Mouse (Mus musculus): ENCODE results near the gene Gkap1. TPM values are rescaled to one million over a fixed set of nuclear protein-coding genes. Genes with fewer than 3 reads are reported as not detected.

The Gkap1 gene
- total RNA-seq, 2 experiments from 2014 or later = 22.1 to 24.6 TPM

DNA sequence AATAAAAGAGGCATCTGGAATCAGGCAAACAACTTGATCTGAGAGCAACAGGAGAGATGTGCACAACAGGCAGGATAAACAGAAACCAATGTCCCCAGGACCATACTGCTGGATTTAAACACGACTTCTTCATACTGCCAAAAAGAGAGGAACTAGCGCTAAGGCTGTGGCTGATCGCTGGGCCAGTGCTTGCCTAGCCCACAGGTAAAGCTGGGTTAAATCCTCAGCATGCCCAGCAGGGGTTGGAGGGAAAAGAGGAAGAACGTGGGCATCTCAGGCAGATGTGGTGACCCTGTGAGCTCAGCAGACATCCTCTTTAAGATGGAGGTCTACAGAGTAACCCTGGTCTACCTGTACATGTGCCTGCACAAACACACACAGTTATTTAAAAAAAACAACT is 70.5 kb downstream of the Gkap1 start:
- DNase-seq (ENCODE audit: low spot score in 2 of 2) = no peak

DNA sequence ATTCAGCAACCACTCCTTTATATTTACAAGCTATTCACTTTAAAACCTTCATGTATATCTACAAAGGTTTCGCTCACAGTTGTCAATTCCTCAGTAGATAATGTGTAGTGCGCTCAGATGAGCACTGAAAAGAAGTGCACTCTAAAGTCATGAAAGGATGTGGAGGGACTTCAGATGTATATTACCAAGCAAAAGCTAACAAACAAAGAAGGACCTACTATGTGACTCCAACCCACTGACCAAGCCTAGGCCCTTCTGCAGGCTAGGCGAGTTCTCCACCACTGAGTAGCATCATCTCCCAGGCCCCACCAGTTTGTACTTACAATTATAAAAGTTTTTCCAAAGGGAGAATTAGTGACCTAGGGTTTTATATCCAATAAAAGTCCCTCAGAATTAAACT is 71.3 kb downstream of the Gkap1 start:
- DNase-seq (ENCODE audit: low spot score in 2 of 2) = no peak

DNA sequence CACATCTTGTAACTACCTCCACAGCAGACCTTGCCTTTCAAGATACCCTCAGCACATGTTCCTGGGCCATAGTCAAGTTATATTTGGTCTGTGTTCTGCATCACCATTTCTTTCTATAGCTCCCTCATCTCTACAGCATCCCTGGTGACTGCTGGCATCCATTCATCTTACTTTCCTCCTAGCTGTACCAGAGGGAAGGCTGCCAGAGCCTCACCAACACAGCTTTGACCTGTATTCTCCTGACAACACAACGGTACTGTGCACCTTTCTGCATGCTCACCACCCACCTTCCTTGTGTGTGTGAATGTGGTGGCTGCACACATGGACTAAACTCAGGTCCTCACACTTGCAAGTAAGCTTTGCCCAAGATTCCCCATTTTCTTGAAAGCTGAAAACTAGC is 72.6 kb downstream of the Gkap1 start:
- DNase-seq (ENCODE audit: low spot score in 2 of 2) = no peak

DNA sequence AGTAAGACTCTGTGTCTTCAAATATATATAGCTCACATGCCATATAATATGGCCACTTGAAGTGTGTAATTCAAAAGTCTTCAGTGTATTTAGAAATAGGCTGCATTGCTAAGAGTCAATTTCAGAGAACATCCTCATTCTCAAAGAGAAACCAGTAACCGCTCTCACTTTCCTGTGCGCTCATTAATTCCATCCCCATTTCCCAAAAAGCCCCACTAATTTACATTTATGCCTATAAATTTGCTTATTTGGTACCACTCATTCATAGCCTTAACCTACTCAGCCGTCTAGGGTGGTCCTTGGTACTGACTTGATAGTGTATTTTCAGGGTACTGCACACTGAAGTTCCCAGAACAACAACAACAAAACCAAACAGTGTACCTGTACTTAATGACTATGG is 73.6 kb downstream of the Gkap1 start:
- no peak for DNase-seq (ENCODE audit: low spot score in 2 of 2)

DNA sequence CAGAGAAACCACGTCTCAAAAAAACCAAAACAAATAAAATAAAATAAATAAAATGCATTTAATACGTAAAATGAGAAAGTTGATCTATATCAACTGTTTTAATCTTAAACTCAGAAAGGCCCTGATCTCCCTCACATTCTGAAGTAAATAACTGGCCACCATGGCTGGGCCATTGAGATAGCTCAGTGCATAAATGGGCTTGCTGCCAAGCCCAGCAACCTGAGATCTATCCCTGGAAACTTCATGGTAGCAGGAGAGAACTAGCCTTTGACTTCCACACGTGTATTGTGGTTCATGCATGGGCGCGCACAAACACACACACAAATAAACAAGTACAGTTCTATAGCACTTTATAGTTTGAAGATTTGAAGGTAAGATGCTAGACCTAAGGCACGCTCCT is 74.2 kb downstream of the Gkap1 start:
- DNase-seq (ENCODE audit: low spot score in 2 of 2) = no peak

DNA sequence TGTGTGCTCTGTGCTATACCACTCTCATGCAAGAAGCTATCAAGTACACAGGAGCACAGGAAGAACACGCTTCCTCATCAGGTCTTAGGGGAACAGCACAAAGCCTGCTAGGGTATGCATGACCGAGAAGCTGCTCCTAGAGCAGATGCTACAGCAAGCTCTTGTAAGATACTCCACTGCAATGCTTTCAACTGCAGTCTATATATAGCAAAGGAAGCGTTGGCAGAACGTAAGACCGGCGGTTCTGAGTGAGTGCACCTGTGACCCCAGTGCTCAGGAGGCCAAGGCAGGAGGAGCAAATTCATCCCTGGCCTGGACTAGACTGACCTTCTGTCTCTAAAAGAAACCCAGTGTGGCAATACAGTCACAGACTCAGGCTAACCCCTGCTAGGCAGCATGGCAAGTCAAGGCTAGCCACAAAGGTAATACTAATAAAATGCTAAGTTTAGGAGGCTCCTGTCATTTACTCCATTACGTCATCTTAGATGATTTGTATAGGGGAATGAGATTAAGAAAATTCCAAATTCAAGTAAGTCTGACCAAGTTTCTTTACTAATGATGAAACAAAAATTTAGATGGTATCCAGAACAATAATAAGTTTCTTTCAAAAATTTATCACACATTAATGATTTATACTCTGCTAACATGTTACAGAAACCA is 77.4 kb downstream of the Gkap1 start:
- DNase-seq (ENCODE audit: low spot score in 2 of 2) = no peak

DNA sequence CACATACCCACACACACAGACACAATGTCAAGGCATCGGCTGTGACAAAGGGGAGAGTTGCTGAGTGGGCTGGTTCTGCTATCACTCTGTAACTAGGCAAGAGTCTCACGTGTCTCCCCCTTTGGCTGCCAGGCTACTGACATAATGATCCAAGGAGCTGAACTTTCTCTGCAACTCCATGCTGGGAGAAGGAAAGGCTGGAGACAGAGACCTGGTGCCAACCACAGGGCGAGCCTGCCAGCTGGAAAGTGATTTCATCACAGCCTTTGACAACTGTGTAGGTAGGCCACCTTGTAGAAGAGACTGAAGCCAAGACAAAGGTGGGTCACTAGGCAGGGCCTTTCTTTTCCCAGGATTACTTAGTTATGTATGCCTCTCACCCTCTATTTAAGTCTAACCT is 78.3 kb downstream of the Gkap1 start:
- no peak for DNase-seq (ENCODE audit: low spot score in 2 of 2)

DNA sequence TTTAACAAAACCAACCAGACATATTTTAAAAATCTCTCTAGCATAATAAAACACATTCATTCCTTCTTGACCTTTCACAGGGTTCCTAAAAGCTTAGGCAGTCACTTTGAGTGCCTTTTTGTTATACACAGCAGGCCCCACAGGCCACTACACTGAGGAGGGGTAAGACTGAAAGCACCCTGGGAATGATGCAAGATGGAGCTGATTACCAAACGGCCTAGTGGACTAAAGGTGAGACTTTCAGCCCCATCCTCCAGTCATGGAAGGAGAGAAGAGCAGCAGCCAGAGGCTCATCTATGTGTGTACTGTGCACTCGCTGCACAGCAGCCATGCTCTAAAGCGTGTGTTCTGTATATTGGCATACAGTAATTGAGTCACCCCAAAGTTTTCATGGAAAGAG is 80.6 kb downstream of the Gkap1 start:
- no peak for DNase-seq (ENCODE audit: low spot score in 2 of 2)

DNA sequence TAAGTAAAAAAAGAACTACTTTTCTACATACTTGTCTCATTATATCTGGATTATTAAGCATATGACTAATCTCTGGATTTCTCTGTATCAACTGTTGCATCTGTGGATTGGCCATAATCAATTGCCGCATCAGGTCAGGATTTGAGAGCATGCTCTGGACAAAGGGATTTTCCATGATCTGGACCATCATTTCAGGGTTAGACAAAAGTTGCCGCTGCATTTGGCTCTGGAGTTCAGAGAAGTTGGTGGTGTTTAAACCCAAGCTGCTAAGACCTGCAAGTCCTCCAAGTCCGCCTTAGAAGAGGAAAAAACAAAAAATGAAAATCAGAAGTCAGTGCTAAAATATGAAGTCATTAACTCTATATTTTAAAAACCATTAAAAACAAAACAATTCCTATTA is 82.3 kb downstream of the Gkap1 start:
- DNase-seq (ENCODE audit: low spot score in 2 of 2) = no peak

DNA sequence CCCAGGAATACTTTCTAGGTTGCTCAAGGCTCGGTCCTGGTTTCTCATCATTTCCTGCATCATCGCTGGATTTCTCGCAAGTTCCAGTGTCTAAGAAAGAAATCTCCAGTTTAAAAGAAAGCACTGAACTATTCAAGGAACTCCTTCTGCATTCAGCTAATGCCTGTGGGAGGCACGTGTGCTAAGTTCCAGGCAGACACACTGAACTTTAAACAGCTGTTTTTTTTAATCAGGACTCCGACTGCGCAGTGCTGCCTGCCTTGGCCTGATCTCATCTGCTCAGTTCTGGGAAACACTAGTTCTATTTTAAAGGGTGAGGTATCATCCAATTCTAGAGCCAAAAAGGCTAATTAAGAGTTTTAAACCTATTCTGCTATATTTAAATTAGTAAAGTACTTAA is 83.4 kb downstream of the Gkap1 start:
- DNase-seq (ENCODE audit: low spot score in 2 of 2) = peak in 1 of 2 experiments; percentile 39

DNA sequence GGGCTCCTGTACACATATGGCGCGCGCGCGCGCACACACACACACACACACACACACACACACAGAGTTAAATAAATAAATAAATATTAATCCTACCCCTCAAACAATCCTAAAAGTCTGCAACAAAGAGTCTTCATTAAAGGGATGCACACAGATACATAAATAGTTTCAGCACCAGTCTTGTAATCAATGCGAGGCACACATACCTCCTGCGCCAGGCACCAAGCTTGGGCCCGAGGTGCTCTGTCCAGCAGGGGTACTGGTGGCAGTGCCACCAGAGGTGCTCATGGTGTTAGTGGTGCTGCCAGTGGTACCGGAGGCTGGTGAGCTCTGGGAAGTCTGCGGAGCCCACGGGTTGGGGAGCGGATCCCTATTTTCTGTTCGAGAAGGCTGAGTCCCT is 84.0 kb downstream of the Gkap1 start:
- no peak for DNase-seq (ENCODE audit: low spot score in 2 of 2)

DNA sequence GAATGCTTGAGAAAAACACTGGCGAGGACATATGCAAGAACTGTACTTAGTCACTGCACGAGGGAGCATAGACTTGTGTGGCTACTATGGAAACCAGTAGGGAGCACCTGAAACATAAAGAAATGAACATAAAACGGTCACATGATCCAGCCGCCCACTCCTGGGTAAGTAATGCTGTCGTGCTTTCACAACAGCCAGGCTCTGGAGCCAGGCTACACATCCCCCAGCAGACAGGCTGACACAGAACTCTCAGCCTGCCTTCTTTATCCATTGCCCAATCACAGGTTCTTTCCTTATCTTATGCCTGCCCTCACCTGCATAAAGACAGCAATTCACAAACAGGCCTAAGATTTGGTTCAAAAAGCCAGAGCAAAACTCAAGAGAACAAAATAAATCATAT is 86.0 kb downstream of the Gkap1 start:
- DNase-seq (ENCODE audit: low spot score in 2 of 2) = peak in 1 of 2 experiments; percentile 31

DNA sequence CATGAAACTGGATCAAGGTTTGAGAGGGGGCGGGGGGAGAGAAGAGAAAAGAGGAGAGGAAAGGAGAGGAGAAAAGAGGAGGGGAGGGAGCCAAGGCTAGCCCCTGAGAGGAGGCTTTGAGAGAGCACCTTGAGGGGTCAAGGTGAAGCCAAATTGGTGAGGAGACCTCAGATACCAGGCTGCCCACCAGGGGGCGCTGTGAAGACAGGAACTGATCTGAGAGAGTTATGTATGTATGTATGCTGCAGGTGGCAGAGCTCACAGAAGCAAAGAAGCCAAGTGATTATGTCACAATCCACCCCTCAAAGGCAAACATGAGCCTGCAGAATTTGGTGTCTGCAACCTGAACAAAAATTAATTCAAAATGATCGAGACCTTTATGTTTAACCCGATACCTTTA is 87.1 kb downstream of the Gkap1 start:
- DNase-seq (ENCODE audit: low spot score in 2 of 2) = peak; percentile 53 to 86

DNA sequence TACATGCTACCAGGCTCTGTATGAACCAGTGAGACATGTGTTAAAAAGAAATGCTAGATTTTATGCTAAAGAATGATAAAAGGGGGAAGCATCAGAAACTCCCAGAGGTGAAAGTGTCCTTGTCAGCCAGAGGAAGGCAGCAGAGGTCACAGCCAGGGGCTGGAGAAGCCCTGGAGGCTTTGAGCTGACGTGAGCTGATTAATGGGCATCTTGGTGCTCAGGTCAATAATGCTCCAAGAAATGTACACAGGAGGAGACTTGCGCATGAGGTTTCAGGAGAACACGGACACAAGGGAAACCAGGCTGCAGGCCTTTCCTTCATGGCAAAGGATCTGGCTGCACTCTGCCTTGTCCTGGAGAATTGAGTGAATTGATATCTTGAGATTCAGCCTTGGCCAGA is 87.7 kb downstream of the Gkap1 start:
- no peak for DNase-seq (ENCODE audit: low spot score in 2 of 2)

DNA sequence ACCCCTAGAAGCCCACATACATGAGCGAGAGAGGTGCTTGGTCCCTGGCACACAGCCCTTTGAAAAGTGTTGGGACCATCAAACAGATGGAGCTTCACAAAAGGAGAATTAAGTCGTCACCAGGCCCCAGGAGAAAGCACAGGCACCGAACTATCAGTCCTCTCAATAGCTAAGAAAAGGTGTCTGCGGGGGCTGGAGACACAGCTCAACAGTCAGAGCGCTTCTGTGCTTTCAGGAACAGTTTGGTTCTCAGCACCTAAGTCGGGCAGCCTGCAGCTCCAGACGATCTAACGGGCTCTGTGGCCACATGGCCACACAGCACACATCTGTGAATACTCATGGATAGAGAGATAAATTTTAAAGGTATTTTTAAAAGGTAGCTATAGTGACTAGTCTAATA is 89.2 kb downstream of the Gkap1 start:
- DNase-seq (ENCODE audit: low spot score in 2 of 2) = peak in 1 of 2 experiments; percentile 28

DNA sequence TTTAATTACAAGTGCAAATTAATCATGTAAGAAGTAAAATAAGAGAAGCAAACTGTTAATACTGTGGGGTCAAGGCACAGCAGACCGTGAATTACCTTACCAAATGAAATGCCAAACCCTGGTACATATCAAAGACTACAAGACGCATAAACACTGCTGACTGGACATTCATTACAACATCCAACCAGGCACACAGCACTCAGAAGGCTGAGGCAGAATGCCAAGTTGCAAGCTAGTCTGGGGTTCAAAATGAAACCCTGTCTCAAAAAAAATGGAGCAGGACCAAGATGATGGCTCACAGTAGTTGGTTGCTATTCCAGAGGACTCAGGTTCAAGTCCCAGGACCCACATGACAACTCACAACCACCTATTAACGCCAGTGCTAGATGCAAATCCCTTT is 91.4 kb downstream of the Gkap1 start:
- no peak for DNase-seq (ENCODE audit: low spot score in 2 of 2)

Small RNA genes within 50 kb of the gene (microRNA-seq; reads per million reads assigned to microRNA genes)
- gene Mir6369 = 0 reads per million in 2 experiments

Other genes with a start within 250 kb of the Gkap1 start
- 10 to 100 TPM; 47.1 to 48.6 TPM for gene Klhl3, start 162.1 kb downstream of the Gkap1 start, total RNA-seq (2021)
- 100 to 1,000 TPM; 125 to 127 TPM for gene Hnrnpa0, start 147.1 kb downstream of the Gkap1 start, total RNA-seq (2021)
- 10 to 100 TPM; 32.7 to 33.3 TPM for gene Idnk, start 118.0 kb downstream of the Gkap1 start, total RNA-seq (2021)
- 100 to 1,000 TPM; 154 to 159 TPM for gene Ubqln1, start 60.0 kb downstream of the Gkap1 start, total RNA-seq (2021)
- gene Kif27, start 83.4 kb upstream of the Gkap1 start, total RNA-seq (2021) = 1 to 10 TPM; 3.3 to 3.6 TPM
- 1 to 10 TPM; 7.8 to 8.3 TPM for gene 2210016F16Rik, start 109.5 kb upstream of the Gkap1 start, total RNA-seq (2021)
- gene Rmi1, start 126.5 kb upstream of the Gkap1 start, total RNA-seq (2021) = 10 to 100 TPM; 15.4 to 16.6 TPM
- 100 to 1,000 TPM; 658 to 684 TPM for gene Hnrnpk, start 127.6 kb upstream of the Gkap1 start, total RNA-seq (2021)

All from layer of hippocampus, adult 18-20 months (tissue).